Mouse (Mus musculus) CH12.LX (cell line): Measurements from ENCODE around the gene Cpne5.

Experiments
- CTCF ChIP-seq, 2 experiments: IDR thresholded peaks in 1 of 2; conservative IDR thresholded peaks in 1 of 2; 2 replicates each; pipeline ENCODE4 v1.5.1; 2011 to 2012; ENCODE audit warnings: low read depth in 2 of 2, low read length in 2 of 2, improper control_type of control experiment in 1 of 2, inconsistent platforms in 1 of 2, mild to moderate bottlenecking in 1 of 2, moderate library complexity in 1 of 2
- MAFK ChIP-seq: IDR thresholded peaks from 2 replicates; pipeline ENCODE4 v1.6.1; 2011; ENCODE audit warnings: low read length, improper control_type of control experiment; ENCODE audit not compliant: insufficient replicate concordance
- MXI1 ChIP-seq: IDR thresholded peaks from 2 replicates; pipeline ENCODE4 v1.6.1; 2011; ENCODE audit warnings: mild to moderate bottlenecking, low read depth, low read length, improper control_type of control experiment
- SIN3A ChIP-seq: IDR thresholded peaks from 2 replicates; pipeline ENCODE4 v1.6.1; 2012; ENCODE audit warnings: low read length, improper control_type of control experiment, inconsistent platforms
- USF1 ChIP-seq: IDR thresholded peaks from 2 replicates; pipeline ENCODE4 v1.6.1; 2014; ENCODE audit warnings: low read depth, mild to moderate bottlenecking, inconsistent platforms, low read length, improper control_type of control experiment
- ZC3H11A ChIP-seq: IDR thresholded peaks from 2 replicates; pipeline ENCODE4 v1.6.1; 2012; ENCODE audit warnings: low read depth, mild to moderate bottlenecking, inconsistent platforms, low read length, improper control_type of control experiment

DNA sequence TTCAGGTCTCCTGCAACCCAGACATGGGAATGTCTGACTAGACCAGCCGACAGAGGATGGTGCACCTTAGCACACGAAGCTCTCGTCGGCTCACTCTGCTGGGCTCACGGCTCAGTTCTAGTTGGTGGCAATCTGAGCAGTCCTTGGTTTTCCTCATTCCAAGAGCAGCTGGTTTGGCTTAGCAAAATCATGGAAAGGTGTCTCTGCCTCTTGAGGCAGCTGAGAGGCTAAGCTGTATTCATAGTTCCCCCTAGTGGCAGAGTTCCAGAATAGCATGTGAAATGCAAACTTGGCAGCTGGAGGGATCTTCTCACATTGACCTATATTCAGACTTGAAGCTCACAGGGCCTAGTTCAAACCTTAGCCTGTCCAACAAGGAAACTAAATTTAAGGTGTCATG, 8.6 kb upstream of the Cpne5 start:
- TF ChIP-seq ZC3H11A = peak; percentile 88
- TF ChIP-seq CTCF (conservative IDR thresholded peaks at IDR 0.05 in 1 of 2, IDR thresholded peaks at IDR 0.05 in 1 of 2; ENCODE audit: low read depth in 2 of 2, low read length in 2 of 2) = peak; percentile 90 to 92
- peak; percentile 62 for TF ChIP-seq SIN3A
- no peak for TF ChIP-seq MXI1
- no peak for TF ChIP-seq MAFK
- TF ChIP-seq USF1 = no peak
